Mouse (Mus musculus): ENCODE measurements around the gene D16Ertd472e. TPM values are rescaled to one million over a fixed set of nuclear protein-coding genes. Genes with fewer than 3 reads are reported as not detected.
A peak's percentile ranks its signal among the peaks of the same experiment; 100 is the strongest.

Gene D16Ertd472e
- polyA plus RNA-seq, 1 experiment: 18.8 TPM

DNA sequence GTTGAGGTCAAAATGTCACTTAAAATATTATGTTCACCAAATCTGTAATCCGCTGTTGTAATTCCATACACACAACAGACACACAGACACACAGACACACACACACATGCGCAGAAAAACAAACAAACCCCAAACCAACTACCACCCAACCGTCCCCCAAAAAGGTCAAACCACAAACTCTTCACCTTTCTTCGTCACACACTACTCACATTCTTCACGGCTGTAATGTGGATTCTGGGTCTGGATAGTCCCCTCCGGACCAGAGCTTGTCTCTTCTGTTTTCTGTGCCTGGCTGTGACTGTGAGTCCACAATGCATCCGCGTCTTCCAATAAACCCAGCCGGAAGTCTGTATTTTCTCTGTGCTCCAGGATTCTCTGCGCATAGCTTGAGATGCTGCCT lies 29.1 kb downstream of the D16Ertd472e start:
- H3K4me3 ChIP-seq (ENCODE audit: insufficient read depth, low read length): no peak overlapping the region
- no peak overlapping the region for H3K27ac ChIP-seq (ENCODE audit: insufficient read depth, low read length)
- TF ChIP-seq CTCF (IDR thresholded peaks at IDR 0.05; ENCODE audit: borderline replicate concordance, insufficient read depth, low read length) (no peak), POLR2A (IDR thresholded peaks at IDR 0.05; ENCODE audit: low read depth, low read length) (no peak)
- H3K4me1 ChIP-seq (ENCODE audit: control insufficient read depth, insufficient read depth, low read length): no peaks in the 10 kb centered on the region

- no peaks in the 10 kb centered on the region for H3K4me1 ChIP-seq (ENCODE audit: control insufficient read depth, insufficient read depth, low read length)
- no peak overlapping the region for H3K4me3 ChIP-seq (ENCODE audit: insufficient read depth, low read length)
- TF ChIP-seq POLR2A (IDR thresholded peaks at IDR 0.05; ENCODE audit: low read depth, low read length) (no peak), CTCF (IDR thresholded peaks at IDR 0.05; ENCODE audit: borderline replicate concordance, insufficient read depth, low read length) (no peak)
- H3K27ac ChIP-seq (ENCODE audit: insufficient read depth, low read length): no peak overlapping the region
Observed at GRCm38 (mm10) chr16:78546529-78546928, 30.0 kb downstream of the D16Ertd472e start.

- no peaks in the 10 kb centered on the region for H3K4me1 ChIP-seq (ENCODE audit: control insufficient read depth, insufficient read depth, low read length)
- no peak for TF ChIP-seq CTCF (IDR thresholded peaks at IDR 0.05; ENCODE audit: borderline replicate concordance, insufficient read depth, low read length)
- TF ChIP-seq POLR2A (IDR thresholded peaks at IDR 0.05; ENCODE audit: low read depth, low read length): no peak
- no peak overlapping the region for H3K4me3 ChIP-seq (ENCODE audit: insufficient read depth, low read length)
- no peak overlapping the region for H3K27ac ChIP-seq (ENCODE audit: insufficient read depth, low read length)
Observed at GRCm38 (mm10) chr16:78540376-78541246, 35.9 kb downstream of the D16Ertd472e start.

DNA sequence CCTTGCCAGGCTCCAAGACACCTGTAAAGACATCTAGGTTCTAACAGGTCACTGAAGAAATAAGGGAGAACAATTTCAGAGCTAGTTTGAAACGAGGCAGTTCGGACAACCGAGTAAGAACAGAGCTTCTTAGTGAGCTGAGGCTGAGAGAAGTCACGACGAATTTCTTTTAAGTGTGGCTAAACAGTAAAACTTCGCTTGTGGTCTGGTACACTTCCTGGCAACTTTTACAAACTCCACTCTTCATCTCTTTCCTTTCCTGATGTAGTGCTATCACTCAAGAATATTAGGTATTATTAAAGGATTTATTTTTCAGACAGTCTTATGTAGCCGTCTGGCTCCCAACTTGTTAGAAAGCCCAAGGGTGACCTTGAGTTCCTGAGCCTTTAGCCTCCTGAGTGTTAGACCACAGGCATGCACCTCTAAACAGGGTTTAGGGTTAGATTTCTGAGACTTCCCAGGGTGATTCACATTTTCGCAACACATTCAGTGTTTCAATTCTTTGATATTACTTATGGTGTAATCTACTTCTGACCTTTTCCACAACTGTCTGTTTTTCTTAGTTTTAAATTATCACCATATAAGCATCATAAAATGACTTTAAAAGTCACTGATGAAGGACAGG lies 38.6 kb downstream of the D16Ertd472e start:
- no peak overlapping the region for H3K4me3 ChIP-seq (ENCODE audit: insufficient read depth, low read length)
- no peak overlapping the region for H3K27ac ChIP-seq (ENCODE audit: insufficient read depth, low read length)
- TF ChIP-seq POLR2A (IDR thresholded peaks at IDR 0.05; ENCODE audit: low read depth, low read length) (no peak), CTCF (IDR thresholded peaks at IDR 0.05; ENCODE audit: borderline replicate concordance, insufficient read depth, low read length) (no peak)
- H3K4me1 ChIP-seq (ENCODE audit: control insufficient read depth, insufficient read depth, low read length): no peaks in the 10 kb centered on the region

DNA sequence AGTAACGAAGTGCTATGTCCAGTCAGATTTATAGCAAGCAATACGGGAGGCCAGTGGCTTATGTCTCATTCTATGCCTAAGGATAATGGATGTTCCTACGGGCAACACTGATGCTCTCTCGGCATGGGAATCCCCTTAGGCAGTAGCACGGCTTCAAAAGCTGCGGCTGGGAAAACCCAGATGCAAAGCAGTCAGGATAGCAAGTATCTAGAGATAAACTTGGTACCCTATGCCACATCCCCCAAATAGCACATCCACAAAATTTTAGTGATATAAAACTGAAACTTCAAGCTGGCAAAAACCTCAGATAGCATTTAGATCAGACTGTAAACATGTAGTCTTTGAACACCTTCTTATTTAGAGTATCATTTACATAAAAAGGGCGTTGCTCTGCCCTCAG lies 39.2 kb downstream of the D16Ertd472e start:
- Histone ChIP-seq H3K27ac (ENCODE audit: insufficient read depth, low read length) (no peak overlapping the region), H3K4me3 (ENCODE audit: insufficient read depth, low read length) (no peak overlapping the region), H3K4me1 (ENCODE audit: control insufficient read depth, insufficient read depth, low read length) (peaks cover 2% of the 10 kb centered on the region; the same call in 1 of the 2 replicates)
- TF ChIP-seq CTCF (IDR thresholded peaks at IDR 0.05; ENCODE audit: borderline replicate concordance, insufficient read depth, low read length) (no peak), POLR2A (IDR thresholded peaks at IDR 0.05; ENCODE audit: low read depth, low read length) (no peak)

GRCm38 (mm10) chr16:78534468-78534867 lies 42.0 kb downstream of the D16Ertd472e start:
- Histone ChIP-seq H3K27ac (ENCODE audit: insufficient read depth, low read length) (no peak overlapping the region), H3K4me1 (ENCODE audit: control insufficient read depth, insufficient read depth, low read length) (peaks cover 12% of the 10 kb centered on the region; the same call in 1 of the 2 replicates), H3K4me3 (ENCODE audit: insufficient read depth, low read length) (no peak overlapping the region)
- TF ChIP-seq POLR2A (IDR thresholded peaks at IDR 0.05; ENCODE audit: low read depth, low read length) (no peak), CTCF (IDR thresholded peaks at IDR 0.05; ENCODE audit: borderline replicate concordance, insufficient read depth, low read length) (no peak)

GRCm38 (mm10) chr16:78531957-78532605 lies 44.4 kb downstream of the D16Ertd472e start:
- Histone ChIP-seq H3K27ac (ENCODE audit: insufficient read depth, low read length) (peak overlapping the region; percentile 91), H3K4me3 (ENCODE audit: insufficient read depth, low read length) (no peak overlapping the region), H3K4me1 (ENCODE audit: control insufficient read depth, insufficient read depth, low read length) (peaks cover 12% of the 10 kb centered on the region; the same call in 1 of the 2 replicates)
- TF ChIP-seq CTCF (IDR thresholded peaks at IDR 0.05; ENCODE audit: borderline replicate concordance, insufficient read depth, low read length): no peak
- no peak for TF ChIP-seq POLR2A (IDR thresholded peaks at IDR 0.05; ENCODE audit: low read depth, low read length)

DNA sequence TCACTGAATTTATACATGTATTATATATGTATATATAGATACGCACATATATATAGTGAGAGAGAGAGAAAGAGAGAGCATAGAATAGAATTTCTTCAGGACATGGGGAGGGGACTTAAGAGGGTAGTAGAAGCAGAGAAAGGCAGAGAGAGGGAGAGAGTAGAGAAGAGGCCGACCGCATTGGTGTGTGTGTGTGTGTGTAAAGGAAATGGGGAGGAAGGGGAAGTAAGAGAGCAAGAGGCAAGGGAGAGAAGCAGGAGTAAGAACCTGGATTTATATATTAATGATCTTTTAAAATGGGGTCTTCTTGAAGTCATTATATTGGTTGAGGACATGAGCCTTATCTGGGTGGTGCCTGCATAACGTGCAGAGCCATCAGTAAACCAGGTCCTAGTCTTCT lies 53.5 kb downstream of the D16Ertd472e start:
- Histone ChIP-seq H3K27ac (ENCODE audit: insufficient read depth, low read length) (no peak overlapping the region), H3K4me1 (ENCODE audit: control insufficient read depth, insufficient read depth, low read length) (no peaks in the 10 kb centered on the region), H3K4me3 (ENCODE audit: insufficient read depth, low read length) (no peak overlapping the region)
- TF ChIP-seq POLR2A (IDR thresholded peaks at IDR 0.05; ENCODE audit: low read depth, low read length) (no peak), CTCF (IDR thresholded peaks at IDR 0.05; ENCODE audit: borderline replicate concordance, insufficient read depth, low read length) (no peak)

DNA sequence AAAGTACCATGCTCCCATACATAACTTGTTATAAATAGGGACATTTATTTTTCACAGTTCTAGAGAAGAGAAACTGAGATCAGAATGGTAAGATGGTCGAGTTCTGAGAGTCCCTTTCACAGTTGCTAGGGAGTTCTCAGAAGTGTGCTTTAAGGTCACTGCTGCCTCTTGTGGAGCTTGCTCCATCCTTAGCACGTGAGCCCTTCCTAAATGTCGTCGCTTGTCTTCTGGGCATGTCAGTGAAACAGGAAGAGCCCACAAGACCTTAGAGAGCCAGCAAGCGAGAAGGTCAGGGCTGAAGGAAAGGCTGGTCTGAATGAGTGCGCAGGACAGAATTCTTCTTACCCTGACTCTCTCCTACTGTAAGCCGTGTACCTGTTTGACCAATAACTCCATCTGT lies 57.8 kb downstream of the D16Ertd472e start:
- Histone ChIP-seq H3K27ac (ENCODE audit: insufficient read depth, low read length) (no peak overlapping the region), H3K4me3 (ENCODE audit: insufficient read depth, low read length) (no peak overlapping the region), H3K4me1 (ENCODE audit: control insufficient read depth, insufficient read depth, low read length) (no peaks in the 10 kb centered on the region)
- TF ChIP-seq POLR2A (IDR thresholded peaks at IDR 0.05; ENCODE audit: low read depth, low read length): no peak
- TF ChIP-seq CTCF (IDR thresholded peaks at IDR 0.05; ENCODE audit: borderline replicate concordance, insufficient read depth, low read length): no peak
